Mouse (Mus musculus) heart, adult 2 months (tissue): ENCODE results near the gene Spout1.

Source experiments
- CTCF ChIP-seq: fragments of 200-600 bp; IDR thresholded peaks from 2 replicates; pipeline ENCODE4 v1.8.1; 2022; ENCODE audit warnings: antibody characterized with exemption, mild to moderate bottlenecking, moderate library complexity
- EP300 ChIP-seq: fragments of 200-500 bp; IDR thresholded peaks from 2 replicates; pipeline ENCODE4 v1.6.1; 2011; ENCODE audit warnings: low read depth, low read length, control low read depth; ENCODE audit not compliant: insufficient read depth

- TF ChIP-seq EP300 = no peak
- TF ChIP-seq CTCF = no peak
Measured at GRCm38 (mm10) chr2:30152616-30153015, 25.6 kb downstream of the Spout1 start.
